Mouse (Mus musculus) urinary bladder, postnatal 10 days (tissue): ENCODE results near the gene Cldn3.
"Not testable (repeated sequence)": the region's sequence is repeated elsewhere in the genome, so short reads cannot be mapped to it uniquely, and the experiment has no call there.

ENCODE experiments used
- DNase-seq: peaks from one replicate; pipeline ENCODE4 v3.0.0; 2022; ENCODE audit warnings: low spot score

The Cldn3 gene

GRCm38 (mm10) chr5:134985633-134986297 is at the start of gene Cldn3:
Gene Cldn3 (plus strand): TSS chr5:134986214.
- DNase-seq: no peak

GRCm38 (mm10) chr5:134936626-134937185 is 49.3 kb upstream of the Cldn3 start:
- DNase-seq: no peak

- no peak for DNase-seq
Observed at GRCm38 (mm10) chr5:134939069-134939468, 46.9 kb upstream of the Cldn3 start.

GRCm38 (mm10) chr5:134939554-134939953 is 46.5 kb upstream of the Cldn3 start:
- not testable (repeated sequence) for DNase-seq

GRCm38 (mm10) chr5:134941472-134942209 is 44.4 kb upstream of the Cldn3 start:
- no peak for DNase-seq

GRCm38 (mm10) chr5:134942740-134943139 is 43.3 kb upstream of the Cldn3 start:
- no peak for DNase-seq

- DNase-seq: no peak
Observed at GRCm38 (mm10) chr5:134944179-134944578, 41.8 kb upstream of the Cldn3 start.

- no peak for DNase-seq
Observed at GRCm38 (mm10) chr5:134945266-134945959, 40.6 kb upstream of the Cldn3 start.

- DNase-seq: no peak
Observed at GRCm38 (mm10) chr5:134946063-134946856, 39.8 kb upstream of the Cldn3 start.

GRCm38 (mm10) chr5:134946857-134947255 is 39.2 kb upstream of the Cldn3 start, which contains the start of gene Cldn4:
Gene Cldn4 (minus strand): TSS chr5:134946934.
- DNase-seq: no peak

GRCm38 (mm10) chr5:134947420-134948084 is 38.5 kb upstream of the Cldn3 start:
- no peak for DNase-seq

- no peak for DNase-seq
Observed at GRCm38 (mm10) chr5:134948085-134948439, 38.0 kb upstream of the Cldn3 start.

GRCm38 (mm10) chr5:134951053-134951884 is 34.7 kb upstream of the Cldn3 start:
- DNase-seq: no peak

- no peak for DNase-seq
Observed at GRCm38 (mm10) chr5:134955491-134955890, 30.5 kb upstream of the Cldn3 start.

GRCm38 (mm10) chr5:134959114-134959513 is 26.9 kb upstream of the Cldn3 start:
- no peak for DNase-seq

GRCm38 (mm10) chr5:134960430-134960829 is 25.6 kb upstream of the Cldn3 start:
- DNase-seq: no peak

- DNase-seq: no peak
Observed at GRCm38 (mm10) chr5:134961519-134961918, 24.5 kb upstream of the Cldn3 start.

GRCm38 (mm10) chr5:134963546-134963945 is 22.5 kb upstream of the Cldn3 start:
- no peak for DNase-seq

- DNase-seq: not testable (repeated sequence)
Observed at GRCm38 (mm10) chr5:134964655-134965054, 21.4 kb upstream of the Cldn3 start.

GRCm38 (mm10) chr5:134965473-134965851 is 20.6 kb upstream of the Cldn3 start:
- no peak for DNase-seq
